Comparison of ENCODE assay signal across 16 mouse cellular contexts in genomic region chr10:115391896-115392295, GRCm38 (mm10).
"Had no signal": no experiment of that assay in that cellular context is flagged by ENCODE, and none has a peak within 500 bp of the region (broad histone marks: within the 10 kb centered on the region; RNA-seq: fewer than 3 reads in every experiment).

No protein-coding gene starts in this region.

- ATAC-seq: liver, embryonic 12.5 days; midbrain, embryonic 13.5 days; midbrain, embryonic 15.5 days had no signal

- H3K4me3 ChIP-seq: liver, embryonic 12.5 days; liver, embryonic 15.5 days; midbrain, embryonic 10.5 days; midbrain, embryonic 13.5 days; midbrain, embryonic 15.5 days; neural tube, embryonic 12.5 days; stomach, embryonic 15.5 days had no signal

- H3K27ac ChIP-seq: liver, embryonic 12.5 days; liver, embryonic 15.5 days; midbrain, embryonic 10.5 days; midbrain, embryonic 13.5 days; midbrain, embryonic 15.5 days; neural tube, embryonic 12.5 days; stomach, embryonic 15.5 days; stomach, postnatal 0 days had no signal

- DNase-seq: lung, adult 18-20 months; lung, embryonic 14.5 days; lung, postnatal 10 days; lung, postnatal 4 days; right cerebral cortex, adult 18-20 months; thymus, adult 2 months; thymus, postnatal 25 days; thymus, postnatal 4 days had no signal

- H3K4me2 ChIP-seq: liver, embryonic 12.5 days; lung, embryonic 14.5 days; midbrain, embryonic 13.5 days; midbrain, embryonic 15.5 days; neural tube, embryonic 12.5 days; stomach, embryonic 15.5 days had no signal

- H3K27me3 ChIP-seq: liver, embryonic 12.5 days; liver, embryonic 15.5 days; midbrain, embryonic 13.5 days; midbrain, embryonic 15.5 days; neural tube, embryonic 12.5 days; stomach, embryonic 15.5 days had no signal

- H3K9me3 ChIP-seq: liver, embryonic 12.5 days; liver, embryonic 15.5 days; midbrain, embryonic 10.5 days; midbrain, embryonic 13.5 days; midbrain, embryonic 15.5 days; neural tube, embryonic 12.5 days; stomach, embryonic 15.5 days had no signal

- H3K9ac ChIP-seq: liver, embryonic 12.5 days; liver, embryonic 15.5 days; lung, embryonic 14.5 days; midbrain, embryonic 13.5 days; midbrain, embryonic 15.5 days; neural tube, embryonic 12.5 days; stomach, embryonic 15.5 days had no signal
